Mouse (Mus musculus): ENCODE data around the gene Nemf. TPM values are rescaled to one million over a fixed set of nuclear protein-coding genes. Genes with fewer than 3 reads are reported as not detected.

Nemf gene
- polyA plus RNA-seq, 1 experiment from 2014 or later: 69.9 TPM

DNA sequence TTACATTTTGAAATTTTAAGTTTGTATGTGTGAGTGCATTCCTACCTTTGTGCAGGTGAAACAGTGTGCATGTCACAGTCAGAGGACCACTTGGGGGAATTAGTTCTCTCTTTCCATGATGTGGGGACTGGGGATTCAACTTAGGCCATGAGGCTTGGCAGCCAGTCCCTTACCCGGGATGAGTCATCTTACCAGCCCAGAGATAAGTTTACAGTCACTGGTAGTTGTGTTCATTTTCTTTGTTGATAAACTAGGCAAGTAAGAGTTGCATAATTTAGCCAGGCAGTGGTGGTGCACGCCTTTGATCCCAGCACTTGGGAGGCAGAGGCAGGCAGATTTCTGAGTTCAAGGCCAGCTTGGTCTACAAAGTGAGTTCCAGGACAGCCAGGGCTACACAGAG lies 52.9 kb downstream of the Nemf start:
- no peaks in the 10 kb centered on the region for H3K9me3 ChIP-seq (replicated peaks; ENCODE audit: control insufficient read depth, low read length)
- ATAC-seq (replicated peaks; ENCODE audit: insufficient number of reproducible peaks, low FRiP score, low TSS enrichment): no peak
- H3K4me2 ChIP-seq: no peak overlapping the region
- H3K27ac ChIP-seq (ENCODE audit: low read depth, low read length): no peak overlapping the region
- peaks cover 44% of the 10 kb centered on the region for H3K36me3 ChIP-seq (ENCODE audit: control insufficient read depth, insufficient read depth, low read length)
- H3K4me3 ChIP-seq (ENCODE audit: low read depth, low read length): no peak overlapping the region
- WGBS (ENCODE audit: insufficient replicate concordance): 81% methylated on average over 2 of the region's 2 CpGs
- H3K4me1 ChIP-seq (ENCODE audit: control insufficient read depth, insufficient read depth, low read length): peaks cover 5% of the 10 kb centered on the region; the same call in 1 of the 2 replicates
- no peaks in the 10 kb centered on the region for H3K27me3 ChIP-seq (ENCODE audit: control insufficient read depth, insufficient read depth, low read length)
- H3K9ac ChIP-seq (ENCODE audit: low read depth, low read length): no peak overlapping the region

DNA sequence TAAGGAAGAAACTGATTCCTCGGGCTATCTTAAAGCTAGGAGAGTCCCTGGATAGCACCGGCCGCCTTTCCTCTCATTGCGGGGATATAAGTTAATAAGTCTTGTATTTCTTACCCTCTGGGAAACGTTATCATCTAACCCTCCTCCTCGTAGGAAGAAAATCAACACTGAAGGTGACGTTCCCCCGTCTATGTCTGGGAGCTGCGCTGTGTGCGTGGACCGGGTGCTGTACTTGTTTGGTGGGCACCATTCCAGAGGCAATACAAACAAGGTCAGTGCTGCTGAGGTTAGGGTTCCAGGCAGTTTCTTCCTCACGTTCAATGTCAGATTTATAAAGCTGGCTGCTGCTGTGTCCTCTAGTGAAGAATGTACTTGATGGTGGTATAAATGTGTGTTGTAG lies 54.8 kb downstream of the Nemf start:
- Histone ChIP-seq H3K27ac (ENCODE audit: low read depth, low read length) (no peak overlapping the region), H3K4me2 (no peak overlapping the region), H3K4me3 (ENCODE audit: low read depth, low read length) (no peak overlapping the region), H3K4me1 (ENCODE audit: control insufficient read depth, insufficient read depth, low read length) (peaks cover 16% of the 10 kb centered on the region; the same call in 1 of the 2 replicates), H3K36me3 (ENCODE audit: control insufficient read depth, insufficient read depth, low read length) (peaks cover 37% of the 10 kb centered on the region), H3K9ac (ENCODE audit: low read depth, low read length) (no peak overlapping the region), H3K9me3 (replicated peaks; ENCODE audit: control insufficient read depth, low read length) (no peaks in the 10 kb centered on the region), H3K27me3 (ENCODE audit: control insufficient read depth, insufficient read depth, low read length) (no peaks in the 10 kb centered on the region)
- ATAC-seq (replicated peaks; ENCODE audit: insufficient number of reproducible peaks, low FRiP score, low TSS enrichment): no peak
- 94% methylated on average over 12 of the region's 12 CpGs for WGBS (ENCODE audit: insufficient replicate concordance)

DNA sequence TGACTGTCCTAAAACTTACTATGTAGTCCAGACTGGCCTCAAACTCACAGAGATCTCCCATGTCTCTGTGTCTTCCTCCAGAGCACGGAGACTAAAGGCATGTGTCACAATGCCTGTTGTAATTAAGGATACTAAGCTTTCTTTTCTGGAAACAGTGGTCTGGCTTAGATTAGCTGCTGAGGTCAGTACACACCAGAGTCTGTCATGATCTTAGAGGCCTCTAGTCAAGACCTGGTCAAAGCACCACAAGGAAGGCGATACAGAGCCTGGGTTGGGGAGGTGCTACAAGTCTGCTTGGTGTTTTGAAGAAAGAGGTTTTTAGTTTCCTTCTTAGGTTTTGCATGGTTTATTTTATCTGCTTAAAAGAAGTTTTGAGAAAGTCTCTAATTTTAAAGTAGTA lies 56.6 kb downstream of the Nemf start:
- Histone ChIP-seq H3K36me3 (ENCODE audit: control insufficient read depth, insufficient read depth, low read length) (peaks cover 31% of the 10 kb centered on the region), H3K9ac (ENCODE audit: low read depth, low read length) (no peak overlapping the region), H3K4me2 (no peak overlapping the region), H3K4me1 (ENCODE audit: control insufficient read depth, insufficient read depth, low read length) (peaks cover 16% of the 10 kb centered on the region; the same call in 1 of the 2 replicates), H3K27ac (ENCODE audit: low read depth, low read length) (no peak overlapping the region), H3K27me3 (ENCODE audit: control insufficient read depth, insufficient read depth, low read length) (no peaks in the 10 kb centered on the region), H3K4me3 (ENCODE audit: low read depth, low read length) (no peak overlapping the region), H3K9me3 (replicated peaks; ENCODE audit: control insufficient read depth, low read length) (no peaks in the 10 kb centered on the region)
- WGBS (ENCODE audit: insufficient replicate concordance): 88% methylated on average over 2 of the region's 2 CpGs
- ATAC-seq (replicated peaks; ENCODE audit: insufficient number of reproducible peaks, low FRiP score, low TSS enrichment): no peak

DNA sequence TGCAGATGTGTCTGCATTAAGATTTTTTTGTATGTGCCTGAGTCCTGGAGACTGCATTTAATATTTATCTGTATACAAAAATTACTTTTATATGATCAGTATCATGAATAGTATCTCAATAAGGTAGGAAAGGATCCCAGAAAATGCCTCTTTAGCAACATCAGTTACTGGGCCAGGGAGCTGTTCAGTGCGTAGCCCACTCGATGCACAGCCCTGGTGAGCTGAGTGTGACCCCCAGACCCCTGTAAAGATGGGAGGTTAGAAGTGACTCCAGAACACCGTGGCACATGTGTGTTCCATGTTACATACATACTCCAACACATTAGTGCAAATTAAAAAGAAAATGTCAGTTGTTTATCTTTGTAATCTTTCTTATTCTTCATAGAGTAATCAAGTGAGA lies 57.1 kb downstream of the Nemf start:
- peaks cover 16% of the 10 kb centered on the region; the same call in 1 of the 2 replicates for H3K4me1 ChIP-seq (ENCODE audit: control insufficient read depth, insufficient read depth, low read length)
- H3K27me3 ChIP-seq (ENCODE audit: control insufficient read depth, insufficient read depth, low read length): no peaks in the 10 kb centered on the region
- ATAC-seq (replicated peaks; ENCODE audit: insufficient number of reproducible peaks, low FRiP score, low TSS enrichment): no peak
- no peak overlapping the region for H3K9ac ChIP-seq (ENCODE audit: low read depth, low read length)
- H3K36me3 ChIP-seq (ENCODE audit: control insufficient read depth, insufficient read depth, low read length): peaks cover 25% of the 10 kb centered on the region
- 91% methylated on average over 3 of the region's 3 CpGs for WGBS (ENCODE audit: insufficient replicate concordance)
- peak overlapping the region; percentile 86 for H3K4me2 ChIP-seq
- H3K27ac ChIP-seq (ENCODE audit: low read depth, low read length): no peak overlapping the region
- no peaks in the 10 kb centered on the region for H3K9me3 ChIP-seq (replicated peaks; ENCODE audit: control insufficient read depth, low read length)
- peak overlapping the region; percentile 98; the same call in 1 of the 2 replicates for H3K4me3 ChIP-seq (ENCODE audit: low read depth, low read length)

DNA sequence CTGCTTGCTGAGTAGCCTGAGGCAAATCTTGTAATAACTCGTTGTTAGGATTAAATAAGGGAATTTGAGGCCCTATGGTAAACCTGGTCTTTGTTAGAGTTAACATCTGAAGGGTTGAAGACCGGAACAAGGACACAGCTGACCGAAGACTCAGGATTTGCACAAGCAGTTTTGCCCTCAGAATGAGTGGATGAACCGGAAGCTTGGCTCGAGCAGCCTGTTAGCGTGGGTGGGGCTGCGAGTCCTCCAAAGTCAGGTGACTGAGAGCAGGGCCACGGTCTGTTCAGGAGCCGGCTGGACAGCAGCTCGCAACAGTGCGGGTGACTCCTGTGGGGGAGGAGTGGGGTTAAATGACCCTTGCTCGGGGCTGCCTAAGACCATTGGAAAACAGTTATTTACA lies 57.7 kb downstream of the Nemf start:
- Histone ChIP-seq H3K4me2 (peak overlapping the region; percentile 86), H3K4me3 (ENCODE audit: low read depth, low read length) (peak overlapping the region; percentile 98), H3K4me1 (ENCODE audit: control insufficient read depth, insufficient read depth, low read length) (peaks cover 16% of the 10 kb centered on the region; the same call in 1 of the 2 replicates), H3K27me3 (ENCODE audit: control insufficient read depth, insufficient read depth, low read length) (no peaks in the 10 kb centered on the region), H3K9me3 (replicated peaks; ENCODE audit: control insufficient read depth, low read length) (no peaks in the 10 kb centered on the region), H3K27ac (ENCODE audit: low read depth, low read length) (peak overlapping the region; percentile 57; the same call in 1 of the 2 replicates), H3K36me3 (ENCODE audit: control insufficient read depth, insufficient read depth, low read length) (peaks cover 23% of the 10 kb centered on the region), H3K9ac (ENCODE audit: low read depth, low read length) (peak overlapping the region; percentile 52; the same call in 1 of the 2 replicates)
- 51% methylated on average over 12 of the region's 12 CpGs for WGBS (ENCODE audit: insufficient replicate concordance)
- ATAC-seq (replicated peaks; ENCODE audit: insufficient number of reproducible peaks, low FRiP score, low TSS enrichment): no peak; the same call in 1 of the 2 replicates

DNA sequence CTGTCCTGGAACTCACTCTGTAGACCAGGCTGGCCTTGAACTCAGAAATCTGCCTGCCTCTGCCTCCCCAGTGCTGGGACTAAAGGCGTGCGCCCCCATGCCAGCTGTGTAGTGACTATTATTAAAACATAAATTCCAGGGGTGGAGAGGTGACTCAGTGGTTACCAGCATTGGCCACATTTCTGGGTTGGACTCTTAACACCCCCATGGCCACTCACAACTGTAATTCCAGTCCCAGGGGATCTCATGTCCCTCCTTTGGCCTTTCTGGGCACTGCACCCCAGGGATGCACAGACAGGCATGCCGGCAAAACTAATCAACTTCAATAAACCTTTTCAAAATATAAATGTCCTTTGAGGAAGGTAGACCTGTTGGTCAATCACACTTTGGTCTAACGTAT lies 58.7 kb downstream of the Nemf start:
- Histone ChIP-seq H3K9me3 (replicated peaks; ENCODE audit: control insufficient read depth, low read length) (no peaks in the 10 kb centered on the region), H3K4me3 (ENCODE audit: low read depth, low read length) (peak overlapping the region; percentile 98), H3K27me3 (ENCODE audit: control insufficient read depth, insufficient read depth, low read length) (no peaks in the 10 kb centered on the region), H3K4me2 (peak overlapping the region; percentile 86), H3K27ac (ENCODE audit: low read depth, low read length) (no peak overlapping the region), H3K9ac (ENCODE audit: low read depth, low read length) (no peak overlapping the region), H3K4me1 (ENCODE audit: control insufficient read depth, insufficient read depth, low read length) (peaks cover 16% of the 10 kb centered on the region; the same call in 1 of the 2 replicates), H3K36me3 (ENCODE audit: control insufficient read depth, insufficient read depth, low read length) (peaks cover 17% of the 10 kb centered on the region)
- ATAC-seq (replicated peaks; ENCODE audit: insufficient number of reproducible peaks, low FRiP score, low TSS enrichment): no peak
- 94% methylated on average over 4 of the region's 4 CpGs for WGBS (ENCODE audit: insufficient replicate concordance)

DNA sequence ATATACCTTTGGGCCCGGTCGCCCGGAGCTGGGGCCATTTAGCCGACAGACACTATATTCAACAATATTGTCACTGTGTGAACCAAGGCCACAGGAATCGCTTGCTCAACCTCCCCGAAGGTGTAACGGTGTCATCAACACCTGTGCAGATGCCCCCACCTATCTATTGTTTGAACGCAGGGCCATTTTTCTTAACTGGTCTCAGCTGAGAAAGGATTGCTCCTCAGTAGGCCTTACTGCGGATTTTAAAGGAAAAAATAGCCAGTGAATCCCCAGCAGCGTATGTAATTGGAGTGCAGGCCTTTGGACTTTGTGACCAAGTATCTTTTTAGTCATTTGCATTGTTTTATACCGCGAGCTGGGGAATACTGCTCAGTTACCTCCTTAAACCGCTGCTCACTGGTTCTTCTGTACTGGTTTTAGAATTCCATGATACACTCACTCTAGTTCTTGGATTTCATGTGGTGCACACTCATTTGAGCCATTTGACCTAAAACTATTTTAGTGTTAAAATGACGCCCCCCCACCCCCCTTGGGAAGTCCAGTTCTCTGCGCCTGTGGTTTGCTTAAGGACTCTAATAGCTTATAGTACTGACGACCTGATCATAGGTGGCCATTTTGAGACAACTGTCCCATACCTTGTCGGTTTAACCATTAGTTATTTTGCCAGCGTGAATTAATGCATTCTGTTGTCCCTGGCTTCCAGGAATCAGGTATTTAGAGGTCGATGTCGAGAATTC lies 59.4 kb downstream of the Nemf start:
- 19% methylated on average over 20 of the region's 20 CpGs for WGBS (ENCODE audit: insufficient replicate concordance)
- peak overlapping the region; percentile 86 for H3K4me2 ChIP-seq
- H3K36me3 ChIP-seq (ENCODE audit: control insufficient read depth, insufficient read depth, low read length): peaks cover 14% of the 10 kb centered on the region
- no peak for ATAC-seq (replicated peaks; ENCODE audit: insufficient number of reproducible peaks, low FRiP score, low TSS enrichment)
- no peaks in the 10 kb centered on the region for H3K9me3 ChIP-seq (replicated peaks; ENCODE audit: control insufficient read depth, low read length)
- H3K4me1 ChIP-seq (ENCODE audit: control insufficient read depth, insufficient read depth, low read length): peaks cover 16% of the 10 kb centered on the region; the same call in 1 of the 2 replicates
- H3K4me3 ChIP-seq (ENCODE audit: low read depth, low read length): peak overlapping the region; percentile 98
- H3K9ac ChIP-seq (ENCODE audit: low read depth, low read length): peak overlapping the region; percentile 99
- no peaks in the 10 kb centered on the region for H3K27me3 ChIP-seq (ENCODE audit: control insufficient read depth, insufficient read depth, low read length)
- peak overlapping the region; percentile 94 for H3K27ac ChIP-seq (ENCODE audit: low read depth, low read length)

DNA sequence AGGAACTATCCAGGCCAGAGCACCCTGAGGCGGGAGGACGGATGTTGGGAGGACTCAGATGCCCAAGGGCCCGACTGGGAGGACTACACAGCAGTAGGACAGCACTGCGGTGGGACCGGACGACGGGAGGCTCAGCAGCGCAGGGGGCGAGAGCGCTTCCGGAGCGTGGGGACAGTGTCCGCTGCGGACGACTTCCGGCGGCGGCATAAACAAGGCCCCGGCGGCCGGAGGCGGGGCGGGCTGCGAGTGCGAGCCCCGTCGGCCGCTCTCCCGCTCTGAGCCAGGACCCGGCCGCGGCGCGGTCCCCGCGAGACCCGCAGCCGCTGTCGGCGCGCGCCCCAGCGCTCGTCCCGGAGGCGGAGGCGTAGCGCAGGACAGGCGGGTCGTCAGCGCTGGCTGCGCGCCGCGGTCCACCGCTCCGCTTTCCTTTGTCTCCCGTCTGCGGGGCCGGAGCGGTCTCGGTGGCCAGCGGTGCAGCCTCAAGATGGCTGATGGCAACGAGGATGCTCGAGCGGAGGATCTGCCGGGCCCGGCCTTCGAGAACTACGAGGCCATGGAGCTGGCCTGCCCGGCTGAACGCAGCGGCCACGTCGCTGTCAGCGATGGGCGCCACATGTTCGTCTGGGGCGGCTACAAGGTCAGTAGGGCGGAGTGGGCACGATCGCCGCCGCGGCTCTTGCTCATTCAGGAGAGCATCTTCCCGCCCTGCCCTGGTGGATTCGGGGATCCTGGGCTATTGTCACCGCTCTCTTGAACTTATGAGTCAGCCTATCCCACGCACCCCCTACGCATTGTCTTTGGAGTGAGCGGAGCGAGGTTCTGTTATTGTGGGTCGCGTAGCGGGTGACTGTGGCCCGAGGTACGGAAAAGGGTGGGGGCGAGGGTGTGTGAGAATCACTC lies 60.2 kb downstream of the Nemf start, which contains the start of gene Klhdc2:
Gene Klhdc2 (plus strand): TSS at position 171 of the 900 bp plus-strand sequence.
- Histone ChIP-seq H3K9ac (ENCODE audit: low read depth, low read length) (peak within 1 kb of the TSS; percentile 99), H3K4me1 (ENCODE audit: control insufficient read depth, insufficient read depth, low read length) (peaks cover 16% of the 10 kb centered on the region; the same call in 1 of the 2 replicates), H3K27me3 (ENCODE audit: control insufficient read depth, insufficient read depth, low read length) (no peaks in the 10 kb centered on the region), H3K27ac (ENCODE audit: low read depth, low read length) (peak within 1 kb of the TSS; percentile 94), H3K4me2 (peak within 1 kb of the TSS; percentile 86), H3K9me3 (replicated peaks; ENCODE audit: control insufficient read depth, low read length) (no peaks in the 10 kb centered on the region), H3K36me3 (ENCODE audit: control insufficient read depth, insufficient read depth, low read length) (peaks cover 6% of the 10 kb centered on the region), H3K4me3 (ENCODE audit: low read depth, low read length) (peak within 1 kb of the TSS; percentile 98)
- peak; percentile 86 for ATAC-seq (replicated peaks; ENCODE audit: insufficient number of reproducible peaks, low FRiP score, low TSS enrichment)
- under 1% methylated on average over 82 of the region's 98 CpGs for WGBS (ENCODE audit: insufficient replicate concordance)

Data from heart, embryonic 11.5 days (tissue).